Mouse (Mus musculus): ENCODE results near the gene Dact2. TPM values are rescaled to one million over a fixed set of nuclear protein-coding genes. Genes with fewer than 3 reads are reported as not detected.

Dact2 gene
- total RNA-seq, 2 experiments from 2014 or later = 2.0 to 2.7 TPM

- intact Hi-C loops (cut with DNase I) = loop anchor here (5.0 kb wide), 1 partner anchor 687 kb away; no protein-coding TSS in a partner anchor
- DNase-seq = peak in 1 of 2 experiments; percentile 38
These were observed 16.6 kb upstream of the Dact2 start for GRCm38 (mm10) chr17:14220606-14221202.

GRCm38 (mm10) chr17:14213976-14214529, 9.9 kb upstream of the Dact2 start:
- DNase-seq = no peak
- intact Hi-C loops (cut with DNase I) = no loop called here

- no peak for DNase-seq
- intact Hi-C loops (cut with DNase I) = no loop called here
These were observed 8.7 kb upstream of the Dact2 start for GRCm38 (mm10) chr17:14212796-14213195.

- intact Hi-C loops (cut with DNase I) = loop anchor here (2.0 kb wide), 1 partner anchor 70 kb away; no protein-coding TSS in a partner anchor
- DNase-seq = no peak
These were observed 3.0 kb upstream of the Dact2 start for GRCm38 (mm10) chr17:14207093-14207561.

GRCm38 (mm10) chr17:14206062-14206461, 2.0 kb upstream of the Dact2 start:
- DNase-seq = peak; percentile 61 to 67
- intact Hi-C loops (cut with DNase I) = loop anchor here (2.0 kb wide), 1 partner anchor 69 kb away; no protein-coding TSS in a partner anchor

GRCm38 (mm10) chr17:14205236-14205635, 1.1 kb upstream of the Dact2 start:
- intact Hi-C loops (cut with DNase I) = no loop called here
- no peak for DNase-seq

- peak in 1 of 2 experiments; percentile 55 for DNase-seq
- intact Hi-C loops (cut with DNase I) = no loop called here
These were observed 773 bp downstream of the Dact2 start for GRCm38 (mm10) chr17:14203121-14203941.

GRCm38 (mm10) chr17:14202291-14203030, 1.6 kb downstream of the Dact2 start:
- intact Hi-C loops (cut with DNase I) = no loop called here
- no peak for DNase-seq

- DNase-seq = no peak
- intact Hi-C loops (cut with DNase I) = no loop called here
These were observed 2.8 kb downstream of the Dact2 start for GRCm38 (mm10) chr17:14201281-14201787.

- DNase-seq = no peak
- intact Hi-C loops (cut with DNase I) = no loop called here
These were observed 3.9 kb downstream of the Dact2 start for GRCm38 (mm10) chr17:14200206-14200605.

GRCm38 (mm10) chr17:14199621-14200020, 4.5 kb downstream of the Dact2 start:
- intact Hi-C loops (cut with DNase I) = no loop called here
- peak in 1 of 2 experiments; percentile 27 for DNase-seq

GRCm38 (mm10) chr17:14192924-14193323, 11.2 kb downstream of the Dact2 start:
- DNase-seq = no peak
- intact Hi-C loops (cut with DNase I) = no loop called here

GRCm38 (mm10) chr17:14192432-14192831, 11.7 kb downstream of the Dact2 start:
- no peak for DNase-seq
- intact Hi-C loops (cut with DNase I) = no loop called here

GRCm38 (mm10) chr17:14188455-14188854, 15.6 kb downstream of the Dact2 start:
- intact Hi-C loops (cut with DNase I) = no loop called here

GRCm38 (mm10) chr17:14187096-14187495, 17.0 kb downstream of the Dact2 start:
- no peak for DNase-seq
- intact Hi-C loops (cut with DNase I) = no loop called here

More at GRCm38 (mm10) chr17:14188455-14188854, 15.6 kb downstream of the Dact2 start:
- no peak for DNase-seq

GRCm38 (mm10) chr17:14186176-14186575, 17.9 kb downstream of the Dact2 start:
- intact Hi-C loops (cut with DNase I) = no loop called here
- peak in 1 of 2 experiments; percentile 30 for DNase-seq

GRCm38 (mm10) chr17:14184192-14184814, 19.8 kb downstream of the Dact2 start:
- DNase-seq = no peak

GRCm38 (mm10) chr17:14183717-14184116, 20.4 kb downstream of the Dact2 start:
- intact Hi-C loops (cut with DNase I) = no loop called here
- no peak for DNase-seq

More at GRCm38 (mm10) chr17:14184192-14184814, 19.8 kb downstream of the Dact2 start:
- intact Hi-C loops (cut with DNase I) = no loop called here

- DNase-seq = no peak
- intact Hi-C loops (cut with DNase I) = no loop called here
These were observed 21.2 kb downstream of the Dact2 start for GRCm38 (mm10) chr17:14182860-14183259.

- DNase-seq = no peak
- intact Hi-C loops (cut with DNase I) = no loop called here
These were observed 25.2 kb downstream of the Dact2 start for GRCm38 (mm10) chr17:14178911-14179310.

Data from gastrocnemius, postnatal 36 days (tissue).